In the genomic region with DNA sequence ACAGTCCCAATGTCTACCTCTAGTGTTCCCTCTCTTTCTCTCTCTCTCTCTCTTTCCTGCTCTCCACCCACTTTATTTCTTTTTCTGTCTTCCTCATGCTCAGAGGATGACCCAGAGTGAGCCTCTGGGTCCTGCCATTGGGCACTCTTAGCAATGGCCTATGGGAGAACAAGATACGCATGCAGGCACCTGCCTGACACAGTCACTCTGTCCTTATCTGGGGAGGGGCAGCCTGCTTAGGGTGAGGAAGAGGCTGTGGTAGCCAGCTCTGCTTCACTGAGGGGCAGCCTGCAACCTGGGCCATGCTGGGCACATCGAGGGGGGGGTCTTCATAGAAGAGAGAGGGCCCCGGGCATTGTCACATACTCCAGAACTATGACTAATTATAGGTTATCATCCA, we compare ENCODE assay signal across 23 mouse cellular contexts. TPM values are rescaled to one million over a fixed set of nuclear protein-coding genes. Genes with fewer than 3 reads are reported as not detected.
DNase-seq lines count a peak whose midpoint lies in the region; ATAC-seq and TF ChIP-seq lines count a peak whose summit lies in the region.
"Had no signal": no experiment of that assay in that cellular context is flagged by ENCODE, and none has a peak within 500 bp of the region (broad histone marks: within the 10 kb centered on the region; RNA-seq: fewer than 3 reads in every experiment).

No protein-coding gene starts in this region.

- TF ChIP-seq CTCF in gastrocnemius, adult 2 months (IDR thresholded peaks at IDR 0.05): no peak
- no peak for TF ChIP-seq CTCF in heart, postnatal 0 days (IDR thresholded peaks at IDR 0.05; ENCODE audit: low read depth)

- H3K27me3 ChIP-seq in heart, postnatal 0 days (ENCODE audit: control insufficient read depth, insufficient read depth, low read length): no peaks in the 10 kb centered on the region
- H3K27me3 ChIP-seq in liver, embryonic 13.5 days: no peaks in the 10 kb centered on the region
- no peaks in the 10 kb centered on the region for H3K27me3 ChIP-seq in forebrain, embryonic 11.5 days (ENCODE audit: control insufficient read depth, insufficient read depth, low read length)
- H3K27me3 ChIP-seq: forebrain, embryonic 13.5 days; midbrain, embryonic 13.5 days had no signal

- intact Hi-C loops in gastrocnemius, adult 2 months (cut with DNase I): loop anchor here (1.0 kb wide), 1 partner anchor 10 kb away; no protein-coding TSS in a partner anchor
- intact Hi-C loops in gastrocnemius, postnatal 14 days (cut with DNase I; ENCODE audit: low total_unique reads): no loop called here
- intact Hi-C loops in heart, postnatal 14 days (cut with DNase I): no loop called here

- H3K4me2 ChIP-seq in heart, postnatal 0 days (ENCODE audit: low read depth, low read length): no peak overlapping the region
- no peak overlapping the region for H3K4me2 ChIP-seq in liver, embryonic 13.5 days
- H3K4me2 ChIP-seq in forebrain, embryonic 11.5 days (ENCODE audit: low read depth, low read length, severe bottlenecking): no peak overlapping the region
- H3K4me2 ChIP-seq: forebrain, embryonic 13.5 days; hindbrain, embryonic 14.5 days; midbrain, embryonic 13.5 days had no signal

- 71% methylated on average over 3 of the region's 3 CpGs for WGBS in heart, postnatal 0 days
- WGBS in liver, embryonic 13.5 days (ENCODE audit: insufficient replicate concordance): 33% methylated on average over 3 of the region's 3 CpGs
- WGBS in forebrain, embryonic 11.5 days: 81% methylated on average over 3 of the region's 3 CpGs

- ATAC-seq in heart, postnatal 0 days (ENCODE audit: insufficient read depth, low read depth): no peak
- peak; percentile 69 for ATAC-seq in liver, embryonic 13.5 days (ENCODE audit: low read depth)
- ATAC-seq in forebrain, embryonic 11.5 days (replicated peaks; ENCODE audit: low FRiP score): no peak
- ATAC-seq: CD4-positive, CD25-positive, alpha-beta regulatory T cell, adult 4 months; forebrain, embryonic 13.5 days; midbrain, embryonic 13.5 days had no signal

- peak overlapping the region; percentile 66 for H3K4me3 ChIP-seq in gastrocnemius, adult 2 months
- H3K4me3 ChIP-seq in heart, postnatal 0 days (ENCODE audit: low read depth, low read length): no peak overlapping the region
- no peak overlapping the region for H3K4me3 ChIP-seq in brown adipose tissue, adult 24 weeks (ENCODE audit: insufficient read depth, low read depth, low read length)
- H3K4me3 ChIP-seq in liver, embryonic 13.5 days (replicated peaks): no peak overlapping the region
- H3K4me3 ChIP-seq in forebrain, embryonic 11.5 days (ENCODE audit: low read depth, low read length): no peak overlapping the region
- H3K4me3 ChIP-seq: forebrain, embryonic 13.5 days; midbrain, embryonic 13.5 days had no signal

- H3K9ac ChIP-seq in heart, postnatal 0 days (replicated peaks; ENCODE audit: low read depth, low read length): no peak overlapping the region
- peak overlapping the region; percentile 14; the same call in 1 of the 2 replicates for H3K9ac ChIP-seq in liver, embryonic 13.5 days
- no peak overlapping the region for H3K9ac ChIP-seq in forebrain, embryonic 11.5 days (ENCODE audit: low read length)
- H3K9ac ChIP-seq: forebrain, embryonic 13.5 days; hindbrain, embryonic 14.5 days; midbrain, embryonic 13.5 days had no signal

- H3K36me3 ChIP-seq in heart, postnatal 0 days (replicated peaks; ENCODE audit: control insufficient read depth, insufficient read depth, low read length): peaks cover 8% of the 10 kb centered on the region; the same call in 1 of the 2 replicates
- peaks cover 7% of the 10 kb centered on the region; the same call in 1 of the 2 replicates for H3K36me3 ChIP-seq in liver, embryonic 13.5 days
- no peaks in the 10 kb centered on the region for H3K36me3 ChIP-seq in forebrain, embryonic 11.5 days (ENCODE audit: control insufficient read depth, insufficient read depth, low read length)
- H3K36me3 ChIP-seq: midbrain, embryonic 13.5 days had no signal

- DNase-seq in gastrocnemius, adult 2 months: peak; percentile 49
- no peak for DNase-seq in gastrocnemius, postnatal 14 days
- DNase-seq in heart, postnatal 0 days (ENCODE audit: low spot score): no peak
- no peak for DNase-seq in heart, postnatal 14 days
- no peak for DNase-seq in liver, embryonic 13.5 days
- DNase-seq in kidney, adult 8-10 months: no peak
- no peak for DNase-seq in forebrain, embryonic 11.5 days (ENCODE audit: low spot score)
- DNase-seq: cerebellum, adult 11 months; cerebellum, postnatal 25 days; layer of hippocampus, adult 9-11 months; right cerebral cortex, postnatal 4 days; thymus, adult 18-20 months had no signal

- peaks cover 23% of the 10 kb centered on the region; the same call in 1 of the 2 replicates for H3K4me1 ChIP-seq in heart, postnatal 0 days (ENCODE audit: control insufficient read depth, insufficient read depth)
- peaks cover 11% of the 10 kb centered on the region for H3K4me1 ChIP-seq in brown adipose tissue, adult 24 weeks (ENCODE audit: control insufficient read depth, insufficient read depth, insufficient read length, low read length)
- peaks cover 51% of the 10 kb centered on the region for H3K4me1 ChIP-seq in liver, embryonic 13.5 days (replicated peaks)
- no peaks in the 10 kb centered on the region for H3K4me1 ChIP-seq in forebrain, embryonic 11.5 days (replicated peaks; ENCODE audit: control insufficient read depth, insufficient read depth, low read length)
- H3K4me1 ChIP-seq: forebrain, embryonic 13.5 days; midbrain, embryonic 13.5 days had no signal

- TF ChIP-seq EP300 in heart, postnatal 0 days (IDR thresholded peaks at IDR 0.05; ENCODE audit: low read depth): no peak

- 0 out of 2 replicates have a peak, but pooled peaks cover 4% of the 10 kb centered on the region for H3K9me3 ChIP-seq in heart, postnatal 0 days (replicated peaks; ENCODE audit: control insufficient read depth, low read length)
- H3K9me3 ChIP-seq in liver, embryonic 13.5 days (replicated peaks): peaks cover 4% of the 10 kb centered on the region; the same call in 1 of the 2 replicates
- no peaks in the 10 kb centered on the region for H3K9me3 ChIP-seq in forebrain, embryonic 11.5 days (ENCODE audit: control insufficient read depth, low read length)

- peak overlapping the region; percentile 93 for H3K27ac ChIP-seq in gastrocnemius, adult 2 months
- peak overlapping the region; percentile 70; the same call in 1 of the 2 replicates for H3K27ac ChIP-seq in heart, postnatal 0 days (ENCODE audit: low read depth)
- H3K27ac ChIP-seq in brown adipose tissue, adult 24 weeks (replicated peaks; ENCODE audit: low read depth, low read length): 0 out of 2 replicates have a peak overlapping the region, but pooled peaks have one; percentile 45
- 0 out of 2 replicates have a peak overlapping the region, but pooled peaks have one; percentile 23 for H3K27ac ChIP-seq in liver, embryonic 13.5 days
- H3K27ac ChIP-seq in forebrain, embryonic 11.5 days (ENCODE audit: low read depth, low read length): no peak overlapping the region
- H3K27ac ChIP-seq: forebrain, embryonic 13.5 days; hindbrain, embryonic 14.5 days; macrophage; midbrain, embryonic 13.5 days had no signal

RNA-seq across cellular contexts. Expression of a gene that starts 12.8 kb away (rescaled TPM):
- 10 to 100 TPM; 85.3 to 93.9 TPM for total RNA-seq in gastrocnemius, adult 2 months (2021)
- 10 to 100 TPM; 60.0 to 66.0 TPM for total RNA-seq in gastrocnemius, postnatal 14 days (2021)
- total RNA-seq in heart, postnatal 0 days (2014; rRNA removed; ENCODE audit: low replicate concordance): 42.4 and 57.5 TPM in 2 replicates
- polyA plus RNA-seq in heart, postnatal 0 days (2015; fragmentation: Nextera tagmentation; extraction: Ambion mirVana): 26.9 and 27.9 TPM in 2 replicates
- 10 to 100 TPM; 46.8 to 49.3 TPM for total RNA-seq in heart, postnatal 14 days (2021)
- polyA plus RNA-seq in brown adipose tissue, adult 24 weeks (2012; ENCODE audit: insufficient read depth, insufficient read length, missing spikeins): 8.7 and 14.8 TPM in 2 replicates
- polyA plus RNA-seq in liver, embryonic 13.5 days (2015; fragmentation: Nextera tagmentation; extraction: Ambion mirVana): 4.4 and 4.6 TPM in 2 replicates
- 1.9 and 3.3 TPM in 2 replicates for polyA plus RNA-seq in forebrain, embryonic 11.5 days (2014; fragmentation: Nextera tagmentation; extraction: Ambion mirVana)

RNA-seq across cellular contexts. Expression of a gene that starts 23.0 kb away (rescaled TPM):
- not detected for total RNA-seq in gastrocnemius, adult 2 months (2021)
- not detected for total RNA-seq in gastrocnemius, postnatal 14 days (2021)
- total RNA-seq in heart, postnatal 0 days (2014; rRNA removed; ENCODE audit: low replicate concordance): 0.35 TPM in 1 of 2 replicates, not detected in the other
- not detected in 2 replicates for polyA plus RNA-seq in heart, postnatal 0 days (2015; fragmentation: Nextera tagmentation; extraction: Ambion mirVana)
- not detected for total RNA-seq in heart, postnatal 14 days (2021)
- not detected in 2 replicates for polyA plus RNA-seq in brown adipose tissue, adult 24 weeks (2012; ENCODE audit: insufficient read depth, insufficient read length, missing spikeins)
- polyA plus RNA-seq in liver, embryonic 13.5 days (2015; fragmentation: Nextera tagmentation; extraction: Ambion mirVana): 0.08 TPM in 1 of 2 replicates, not detected in the other
- polyA plus RNA-seq in forebrain, embryonic 11.5 days (2014; fragmentation: Nextera tagmentation; extraction: Ambion mirVana): not detected in 2 replicates
- total RNA-seq: adrenal gland, adult 2 months; granulocyte monocyte progenitor cell, adult 5-6 weeks; left cerebral cortex, postnatal 10 days; neutrophil, adult 5-6 weeks had no signal
- polyA plus RNA-seq: CD4-positive, CD25-positive, alpha-beta regulatory T cell, adult 4 months; forebrain, embryonic 13.5 days; hindbrain, embryonic 14.5 days; macrophage; midbrain, embryonic 13.5 days; urinary bladder, adult 2 months had no signal

RNA-seq across cellular contexts. Expression of a gene that starts 55.1 kb away (rescaled TPM):
- total RNA-seq in gastrocnemius, adult 2 months (2021): 1 to 10 TPM; 2.6 to 3.7 TPM
- total RNA-seq in gastrocnemius, postnatal 14 days (2021): 1 to 10 TPM; 1.3 to 2.2 TPM
- 9.9 TPM in 1 of 2 replicates, not detected in the other for total RNA-seq in heart, postnatal 0 days (2014; rRNA removed; ENCODE audit: low replicate concordance)
- polyA plus RNA-seq in heart, postnatal 0 days (2015; fragmentation: Nextera tagmentation; extraction: Ambion mirVana): 0.36 and 0.93 TPM in 2 replicates
- total RNA-seq in heart, postnatal 14 days (2021): 1 to 10 TPM; 3.8 to 5.4 TPM
- polyA plus RNA-seq in brown adipose tissue, adult 24 weeks (2012; ENCODE audit: insufficient read depth, insufficient read length, missing spikeins): 3.5 and 3.6 TPM in 2 replicates
- polyA plus RNA-seq in liver, embryonic 13.5 days (2015; fragmentation: Nextera tagmentation; extraction: Ambion mirVana): not detected in 2 replicates
- polyA plus RNA-seq in forebrain, embryonic 11.5 days (2014; fragmentation: Nextera tagmentation; extraction: Ambion mirVana): 0.80 and 1.3 TPM in 2 replicates
- total RNA-seq: neutrophil, adult 5-6 weeks had no signal
- polyA plus RNA-seq: CD4-positive, CD25-positive, alpha-beta regulatory T cell, adult 4 months; forebrain, embryonic 13.5 days had no signal

RNA-seq across cellular contexts. Expression of a gene that starts 55.4 kb away (rescaled TPM):
- total RNA-seq in gastrocnemius, adult 2 months (2021): under 1 TPM; 0.45 to 0.46 TPM
- under 1 TPM; 0.24 to 0.47 TPM for total RNA-seq in gastrocnemius, postnatal 14 days (2021)
- 0.12 TPM in 1 of 2 replicates, not detected in the other for total RNA-seq in heart, postnatal 0 days (2014; rRNA removed; ENCODE audit: low replicate concordance)
- polyA plus RNA-seq in heart, postnatal 0 days (2015; fragmentation: Nextera tagmentation; extraction: Ambion mirVana): 0.19 and 0.22 TPM in 2 replicates
- total RNA-seq in heart, postnatal 14 days (2021): under 1 TPM; 0.74 to 0.78 TPM
- 1.3 TPM in 1 of 2 replicates, not detected in the other for polyA plus RNA-seq in brown adipose tissue, adult 24 weeks (2012; ENCODE audit: insufficient read depth, insufficient read length, missing spikeins)
- polyA plus RNA-seq in liver, embryonic 13.5 days (2015; fragmentation: Nextera tagmentation; extraction: Ambion mirVana): 0.06 and 0.07 TPM in 2 replicates
- 1.4 and 1.6 TPM in 2 replicates for polyA plus RNA-seq in forebrain, embryonic 11.5 days (2014; fragmentation: Nextera tagmentation; extraction: Ambion mirVana)
- total RNA-seq: granulocyte monocyte progenitor cell, adult 5-6 weeks; neutrophil, adult 5-6 weeks had no signal
- polyA plus RNA-seq: CD4-positive, CD25-positive, alpha-beta regulatory T cell, adult 4 months had no signal
